Mouse (Mus musculus): ENCODE measurements around the gene Ptch2.

The Ptch2 gene

GRCm38 (mm10) chr4:117151416-117151815 lies 55.5 kb downstream of the Ptch2 start:
- no peak for DNase-seq (ENCODE audit: low spot score in 2 of 2)

- no peak for DNase-seq (ENCODE audit: low spot score in 2 of 2)
Observed at GRCm38 (mm10) chr4:117152714-117153113, 56.8 kb downstream of the Ptch2 start.

GRCm38 (mm10) chr4:117155020-117155791 lies 59.3 kb downstream of the Ptch2 start:
- no peak for DNase-seq (ENCODE audit: low spot score in 2 of 2)

- peak; percentile 85 to 88 for DNase-seq (ENCODE audit: low spot score in 2 of 2)
Observed at GRCm38 (mm10) chr4:117155792-117156355, 60.0 kb downstream of the Ptch2 start, which contains the start of gene Rps8. Gene Rps8, minus strand, starts transcription at chr4:117156243.

GRCm38 (mm10) chr4:117156372-117156771 lies 60.5 kb downstream of the Ptch2 start:
- no peak for DNase-seq (ENCODE audit: low spot score in 2 of 2)

- no peak for DNase-seq (ENCODE audit: low spot score in 2 of 2)
Observed at GRCm38 (mm10) chr4:117159666-117160065, 63.8 kb downstream of the Ptch2 start.

- DNase-seq (ENCODE audit: low spot score in 2 of 2) = no peak
Observed at GRCm38 (mm10) chr4:117161183-117161582, 65.3 kb downstream of the Ptch2 start.
